Comparison of ENCODE assay signal across 26 mouse cellular contexts in the genomic region with DNA sequence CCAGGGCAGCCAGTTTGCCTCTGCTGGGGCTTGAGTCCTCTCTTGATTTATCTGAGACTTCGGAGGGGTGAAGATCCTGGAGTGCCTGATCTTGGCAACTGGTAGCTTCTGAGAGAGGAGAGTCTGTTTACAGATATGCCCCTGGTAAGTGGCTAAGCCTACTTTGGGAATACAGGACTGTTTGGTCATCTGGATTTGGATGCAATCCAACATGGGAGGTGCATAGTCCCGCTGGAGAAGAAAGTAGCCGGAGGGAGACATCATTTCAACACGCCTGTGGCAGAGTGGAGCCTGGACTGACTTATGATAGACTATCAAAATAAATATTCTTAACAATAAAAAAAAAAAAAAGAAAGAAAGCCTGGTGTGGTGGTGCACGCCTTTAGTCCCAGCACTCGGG. TPM values are rescaled to one million over a fixed set of nuclear protein-coding genes. Genes with fewer than 3 reads are reported as not detected.
DNase-seq lines count a peak whose midpoint lies in the region; ATAC-seq and TF ChIP-seq lines count a peak whose summit lies in the region.
"Had no signal": no experiment of that assay in that cellular context is flagged by ENCODE, and none has a peak within 500 bp of the region (broad histone marks: within the 10 kb centered on the region; RNA-seq: fewer than 3 reads in every experiment).

No protein-coding gene starts in this region.

- no peaks in the 10 kb centered on the region for H3K27me3 ChIP-seq in liver, postnatal 0 days (ENCODE audit: insufficient read depth, low read length)
- no peaks in the 10 kb centered on the region for H3K27me3 ChIP-seq in ES-Bruce4 (ENCODE audit: control insufficient read depth, insufficient read depth, low read length, poor library complexity, severe bottlenecking)
- no peaks in the 10 kb centered on the region for H3K27me3 ChIP-seq in lung, postnatal 0 days (replicated peaks; ENCODE audit: insufficient read depth, low read length)
- H3K27me3 ChIP-seq in hindbrain, embryonic 11.5 days (ENCODE audit: control insufficient read depth, insufficient read depth, low read length): no peaks in the 10 kb centered on the region
- H3K27me3 ChIP-seq: embryonic facial prominence, embryonic 15.5 days; hindbrain, embryonic 15.5 days; Patski had no signal

- TF ChIP-seq EP300 in liver, postnatal 0 days (IDR thresholded peaks at IDR 0.05; ENCODE audit: low read depth): no peak
- TF ChIP-seq EP300 in ES-Bruce4 (IDR thresholded peaks at IDR 0.05; ENCODE audit: insufficient read depth, low read depth, low read length): no peak
- no peak; the same call in 1 of the 2 replicates for TF ChIP-seq EP300 in lung, postnatal 0 days (IDR thresholded peaks at IDR 0.05)

- no peak overlapping the region for H3K4me3 ChIP-seq in liver, postnatal 0 days (ENCODE audit: low read depth, low read length)
- H3K4me3 ChIP-seq in ES-Bruce4 (ENCODE audit: low read depth, low read length): no peak overlapping the region
- no peak overlapping the region for H3K4me3 ChIP-seq in lung, postnatal 0 days (ENCODE audit: low read depth, low read length)
- H3K4me3 ChIP-seq in gastrocnemius, adult 2 months: no peak overlapping the region
- H3K4me3 ChIP-seq in hindbrain, embryonic 11.5 days (ENCODE audit: low read depth, low read length): no peak overlapping the region
- H3K4me3 ChIP-seq: embryonic facial prominence, embryonic 15.5 days; erythroblast, embryonic 14.5 days; forebrain, embryonic 10.5 days; heart, embryonic 12.5 days; hindbrain, embryonic 10.5 days; hindbrain, embryonic 15.5 days had no signal

- no peaks in the 10 kb centered on the region for H3K36me3 ChIP-seq in liver, postnatal 0 days (replicated peaks; ENCODE audit: insufficient read depth, low read length)
- no peaks in the 10 kb centered on the region for H3K36me3 ChIP-seq in ES-Bruce4 (ENCODE audit: control insufficient read depth, insufficient read depth, low read length, poor library complexity, severe bottlenecking)
- H3K36me3 ChIP-seq in lung, postnatal 0 days (ENCODE audit: insufficient read depth, low read length): no peaks in the 10 kb centered on the region
- no peaks in the 10 kb centered on the region for H3K36me3 ChIP-seq in hindbrain, embryonic 11.5 days (ENCODE audit: control insufficient read depth, insufficient read depth, low read length)
- H3K36me3 ChIP-seq: embryonic facial prominence, embryonic 15.5 days; forebrain, embryonic 10.5 days; heart, embryonic 12.5 days; hindbrain, embryonic 10.5 days; hindbrain, embryonic 15.5 days had no signal

- H3K9me3 ChIP-seq in liver, postnatal 0 days (ENCODE audit: low read length): no peaks in the 10 kb centered on the region
- H3K9me3 ChIP-seq in ES-Bruce4 (replicated peaks; ENCODE audit: control insufficient read depth, insufficient read depth, low read length, poor library complexity, severe bottlenecking): no peaks in the 10 kb centered on the region
- no peaks in the 10 kb centered on the region for H3K9me3 ChIP-seq in lung, postnatal 0 days (ENCODE audit: low read length)
- H3K9me3 ChIP-seq in hindbrain, embryonic 11.5 days (ENCODE audit: control insufficient read depth, low read length): no peaks in the 10 kb centered on the region
- H3K9me3 ChIP-seq: embryonic facial prominence, embryonic 15.5 days; forebrain, embryonic 10.5 days; heart, embryonic 12.5 days; hindbrain, embryonic 10.5 days; hindbrain, embryonic 15.5 days had no signal

- ATAC-seq in liver, postnatal 0 days: no peak
- no peak for ATAC-seq in lung, postnatal 0 days
- no peak for ATAC-seq in hindbrain, embryonic 11.5 days (ENCODE audit: low FRiP score)
- ATAC-seq: activated CD4-positive, CD25-positive, alpha-beta regulatory T cell, adult 4 months; forebrain, embryonic 14.5 days; intestine, embryonic 16.5 days; Patski had no signal

- no peak overlapping the region for H3K27ac ChIP-seq in liver, postnatal 0 days (ENCODE audit: low read depth)
- peak overlapping the region; percentile 68 for H3K27ac ChIP-seq in ES-Bruce4 (ENCODE audit: insufficient read depth, low read length)
- no peak overlapping the region for H3K27ac ChIP-seq in lung, postnatal 0 days (ENCODE audit: low read length)
- no peak overlapping the region for H3K27ac ChIP-seq in gastrocnemius, adult 2 months
- no peak overlapping the region for H3K27ac ChIP-seq in hindbrain, embryonic 11.5 days (ENCODE audit: low read depth, low read length)
- H3K27ac ChIP-seq: embryonic facial prominence, embryonic 15.5 days; hindbrain, embryonic 10.5 days; hindbrain, embryonic 15.5 days had no signal

- peak; percentile 29 for DNase-seq in liver, postnatal 0 days
- DNase-seq in liver: no peak
- DNase-seq in lung, postnatal 0 days (ENCODE audit: low spot score): peak; percentile 69
- DNase-seq in lung, postnatal 36 days: peak; percentile 74
- DNase-seq in gastrocnemius, adult 2 months: no peak
- no peak for DNase-seq in hindbrain, embryonic 11.5 days (ENCODE audit: low spot score)
- DNase-seq: adrenal gland, adult 8-10 months; cerebellum, adult 18-20 months; cerebellum, postnatal 10 days; embryo, embryonic 11 days; gastrocnemius, postnatal 14 days had no signal

- TF ChIP-seq POLR2A in ES-Bruce4 (IDR thresholded peaks at IDR 0.05; ENCODE audit: insufficient read depth, low read length): no peak

- peaks cover 15% of the 10 kb centered on the region for H3K4me1 ChIP-seq in liver, postnatal 0 days (ENCODE audit: insufficient read depth)
- H3K4me1 ChIP-seq in ES-Bruce4 (ENCODE audit: control insufficient read depth, insufficient read depth, low read length): peaks cover 6% of the 10 kb centered on the region
- peaks cover 6% of the 10 kb centered on the region; the same call in 1 of the 2 replicates for H3K4me1 ChIP-seq in lung, postnatal 0 days (ENCODE audit: insufficient read depth, low read depth, low read length)
- no peaks in the 10 kb centered on the region for H3K4me1 ChIP-seq in hindbrain, embryonic 11.5 days (replicated peaks; ENCODE audit: control insufficient read depth, insufficient read depth, low read length)

- intact Hi-C loops in gastrocnemius, adult 2 months (cut with DNase I): no loop called here

- no peak for TF ChIP-seq CTCF in liver, postnatal 0 days (IDR thresholded peaks at IDR 0.05; ENCODE audit: low read depth)
- no peak for TF ChIP-seq CTCF in ES-Bruce4 (IDR thresholded peaks at IDR 0.05; ENCODE audit: low read depth, low read length)
- no peak for TF ChIP-seq CTCF in lung, postnatal 0 days (IDR thresholded peaks at IDR 0.05)
- TF ChIP-seq CTCF in gastrocnemius, adult 2 months (IDR thresholded peaks at IDR 0.05): no peak

- WGBS in liver, postnatal 0 days (ENCODE audit: insufficient replicate concordance): 64% methylated on average over 6 of the region's 6 CpGs
- 38% methylated on average over 6 of the region's 6 CpGs for WGBS in lung, postnatal 0 days
- 86% methylated on average over 6 of the region's 6 CpGs for WGBS in hindbrain, embryonic 11.5 days

- H3K9ac ChIP-seq in liver, postnatal 0 days (replicated peaks): no peak overlapping the region
- H3K9ac ChIP-seq in ES-Bruce4 (ENCODE audit: low read depth, poor library complexity, severe bottlenecking): peak overlapping the region; percentile 46; the same call in 1 of the 2 replicates
- no peak overlapping the region for H3K9ac ChIP-seq in lung, postnatal 0 days (replicated peaks; ENCODE audit: low read depth)
- no peak overlapping the region for H3K9ac ChIP-seq in hindbrain, embryonic 11.5 days (ENCODE audit: low read depth, low read length)
- H3K9ac ChIP-seq: embryonic facial prominence, embryonic 15.5 days; heart, embryonic 12.5 days; hindbrain, embryonic 15.5 days had no signal

- H3K4me2 ChIP-seq in liver, postnatal 0 days (ENCODE audit: low read depth, low read length): no peak overlapping the region
- H3K4me2 ChIP-seq in lung, postnatal 0 days (replicated peaks; ENCODE audit: low read depth, low read length): no peak overlapping the region
- no peak overlapping the region for H3K4me2 ChIP-seq in hindbrain, embryonic 11.5 days (replicated peaks; ENCODE audit: low read depth, low read length)
- H3K4me2 ChIP-seq: heart, embryonic 12.5 days; hindbrain, embryonic 15.5 days had no signal

RNA-seq across cellular contexts. Expression of a gene that starts 49.1 kb away (rescaled TPM):
- polyA plus RNA-seq in liver, postnatal 0 days (2015; fragmentation: Nextera tagmentation; extraction: Ambion mirVana): 1.1 and 1.2 TPM in 2 replicates
- polyA plus RNA-seq in ES-Bruce4 (2011; ENCODE audit: insufficient read depth, insufficient read length, low read depth, missing spikeins): 2.3 and 2.5 TPM in 2 replicates
- 0.50 and 0.82 TPM in 2 replicates for polyA plus RNA-seq in lung, postnatal 0 days (2015; fragmentation: Nextera tagmentation; extraction: Ambion mirVana)
- not detected for total RNA-seq in gastrocnemius, adult 2 months (2021)
- 0.06 and 0.19 TPM in 2 replicates for polyA plus RNA-seq in hindbrain, embryonic 11.5 days (2014; fragmentation: Nextera tagmentation; extraction: Ambion mirVana)
- total RNA-seq: common myeloid progenitor, adult 5-6 weeks; gastrocnemius, postnatal 14 days; granulocyte monocyte progenitor cell, adult 5-6 weeks; heart, postnatal 25 days; MEL had no signal
- polyA plus RNA-seq: activated CD4-positive, CD25-positive, alpha-beta regulatory T cell, adult 4 months; erythroblast, embryonic 14.5 days; forebrain, embryonic 14.5 days; heart, embryonic 12.5 days had no signal

Comparison
In these comparisons a context has a peak if more than half of its experiments do, and no peak if none do; other contexts are left out.
1. DNase-seq: peak in liver, postnatal 0 days (single experiment), lung, postnatal 0 days (single experiment) and lung, postnatal 36 days (single experiment); none in liver (single experiment), gastrocnemius, adult 2 months (single experiment) and hindbrain, embryonic 11.5 days (single experiment).